Mouse (Mus musculus) intestine, embryonic 15.5 days (tissue): ENCODE measurements around the gene Ifi213. TPM values are rescaled to one million over a fixed set of nuclear protein-coding genes. Genes with fewer than 3 reads are reported as not detected.
"Not testable (repeated sequence)": the region's sequence is repeated elsewhere in the genome, so short reads cannot be mapped to it uniquely, and the experiment has no call there.

ENCODE experiments used
- ATAC-seq: fragments of 200-750 bp; cut with Nextera tagmentation; 2 replicates; pipeline ENCODE4 v1.8.0; 2017; ENCODE audit warnings: moderate TSS enrichment, moderate library complexity
- H3K27ac ChIP-seq: fragments of 300-500 bp; sonication (generic); 2 replicates; pipeline ENCODE4 v1.5.1; 2015; ENCODE audit warnings: mild to moderate bottlenecking, inconsistent platforms
- H3K27me3 ChIP-seq: fragments of 300-500 bp; sonication (generic); replicated peaks from 2 replicates; pipeline ENCODE4 v1.6.1; 2015; ENCODE audit warnings: inconsistent platforms
- H3K36me3 ChIP-seq: fragments of 300-500 bp; sonication (generic); 2 replicates; pipeline ENCODE4 v1.6.1; 2015; ENCODE audit warnings: inconsistent platforms
- H3K4me1 ChIP-seq: fragments of 300-500 bp; sonication (generic); replicated peaks from 2 replicates; pipeline ENCODE4 v1.6.1; 2015; ENCODE audit warnings: inconsistent platforms
- H3K4me2 ChIP-seq: fragments of 300-500 bp; sonication (generic); replicated peaks from 2 replicates; pipeline ENCODE4 v1.6.1; 2015; ENCODE audit warnings: mild to moderate bottlenecking, inconsistent platforms
- H3K4me3 ChIP-seq: fragments of 300-500 bp; sonication (generic); replicated peaks from 2 replicates; pipeline ENCODE4 v1.5.1; 2015; ENCODE audit warnings: inconsistent platforms
- H3K9ac ChIP-seq: fragments of 300-500 bp; sonication (generic); 2 replicates; pipeline ENCODE4 v1.6.1; 2015; ENCODE audit warnings: inconsistent platforms
- H3K9me3 ChIP-seq: fragments of 300-500 bp; sonication (generic); 2 replicates; pipeline ENCODE4 v1.6.1; 2016; ENCODE audit warnings: inconsistent platforms
- WGBS: fragments of 180-500 bp; shearing (Covaris S2); methylation state at CpG from one replicate; pipeline ENCODE4 v1.1.7; 2015; 5-methylcytosine and 5-hydroxymethylcytosine counted together
- polyA plus RNA-seq: library from polyadenylated mRNA; unstranded; fragments of >200 nt; fragmentation: Nextera tagmentation; extraction: Ambion mirVana; gene quantifications from 2 replicates; pipeline ENCODE4 v1.2.1, GENCODE M21; 2015

Ifi213 gene
- polyA plus RNA-seq, 1 experiment from 2014 or later = 0.24 TPM

- 89% methylated on average over 3 of the region's 3 CpGs for WGBS
- H3K36me3 ChIP-seq, ATAC-seq: not testable (repeated sequence)
Observed at GRCm38 (mm10) chr1:173548798-173549197, 50.3 kb downstream of the Ifi213 start.

GRCm38 (mm10) chr1:173535791-173536190 lies 63.3 kb downstream of the Ifi213 start, which contains the start of gene Ifi214:
Gene Ifi214, minus strand, starts transcription at chr1:173535957.
- not testable (repeated sequence) for H3K36me3 ChIP-seq, H3K27me3 ChIP-seq, H3K9ac ChIP-seq, ATAC-seq, H3K4me2 ChIP-seq, H3K4me1 ChIP-seq, H3K9me3 ChIP-seq, H3K27ac ChIP-seq, H3K4me3 ChIP-seq
- 82% methylated on average over 3 of the region's 3 CpGs for WGBS

More at GRCm38 (mm10) chr1:173548798-173549197, 50.3 kb downstream of the Ifi213 start:
- not testable (repeated sequence) for H3K27me3 ChIP-seq, H3K4me3 ChIP-seq, H3K27ac ChIP-seq, H3K4me2 ChIP-seq, H3K9me3 ChIP-seq, H3K9ac ChIP-seq, H3K4me1 ChIP-seq

DNA sequence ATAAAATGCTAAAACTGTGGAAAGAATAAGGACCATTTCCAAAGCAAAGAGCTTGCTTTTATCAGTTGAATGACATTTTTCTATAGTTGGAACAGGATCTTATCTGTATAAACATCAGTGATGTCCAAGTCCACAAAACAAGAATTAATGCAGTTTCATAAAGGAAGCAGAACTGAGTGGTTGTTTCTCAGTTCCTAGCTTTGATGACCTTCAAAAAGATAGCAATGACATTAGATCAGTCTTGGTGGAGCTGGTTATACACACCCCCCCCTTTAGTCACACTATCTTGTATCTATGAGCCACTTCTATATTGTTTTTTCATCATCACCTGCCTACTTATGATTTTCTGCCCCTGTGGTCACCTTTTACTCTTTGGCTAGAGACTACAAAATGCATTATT lies 77.6 kb downstream of the Ifi213 start:
- H3K36me3 ChIP-seq = no peaks in the 10 kb centered on the region
- no peaks in the 10 kb centered on the region for H3K27me3 ChIP-seq
- H3K4me2 ChIP-seq = no peak overlapping the region
- H3K27ac ChIP-seq = no peak overlapping the region
- no peaks in the 10 kb centered on the region for H3K9me3 ChIP-seq
- no peak overlapping the region for H3K4me3 ChIP-seq
- H3K4me1 ChIP-seq = no peaks in the 10 kb centered on the region
- no peak for ATAC-seq
- H3K9ac ChIP-seq = no peak overlapping the region

Other genes starting within 250 kb of the Ifi213 start
- 3.7 and 4.4 TPM in 2 replicates for gene Aim2, start 248.4 kb downstream of the Ifi213 start, polyA plus RNA-seq
- 2.2 and 2.4 TPM in 2 replicates for gene Cadm3, start 231.6 kb downstream of the Ifi213 start, polyA plus RNA-seq
- gene Ifi206, start 108.2 kb downstream of the Ifi213 start, polyA plus RNA-seq = 0.10 and 0.16 TPM in 2 replicates
- not detected in 2 replicates for gene Ifi214, start 63.3 kb downstream of the Ifi213 start, polyA plus RNA-seq
- 0.39 and 0.52 TPM in 2 replicates for gene Ifi209, start 31.6 kb upstream of the Ifi213 start, polyA plus RNA-seq
- 0.05 and 0.08 TPM in 2 replicates for gene Ifi208, start 74.4 kb upstream of the Ifi213 start, polyA plus RNA-seq
- 0.77 and 1.2 TPM in 2 replicates for gene Ifi207, start 142.5 kb upstream of the Ifi213 start, polyA plus RNA-seq
- gene Ifi204, start 167.7 kb upstream of the Ifi213 start, polyA plus RNA-seq = 2.4 and 2.6 TPM in 2 replicates